Mouse (Mus musculus) urinary bladder, postnatal 0 days (tissue): ENCODE measurements around the gene Anxa9. TPM values are rescaled to one million over a fixed set of nuclear protein-coding genes. Genes with fewer than 3 reads are reported as not detected.

Source experiments
- polyA plus RNA-seq: library from polyadenylated mRNA; unstranded; fragments of >200 nt; fragmentation: Nextera tagmentation; extraction: Ambion mirVana; gene quantifications from 2 replicates; pipeline ENCODE4 v1.2.1, GENCODE M21; 2015

Gene Anxa9
- polyA plus RNA-seq: 6.6 and 9.3 TPM in 2 replicates

DNA sequence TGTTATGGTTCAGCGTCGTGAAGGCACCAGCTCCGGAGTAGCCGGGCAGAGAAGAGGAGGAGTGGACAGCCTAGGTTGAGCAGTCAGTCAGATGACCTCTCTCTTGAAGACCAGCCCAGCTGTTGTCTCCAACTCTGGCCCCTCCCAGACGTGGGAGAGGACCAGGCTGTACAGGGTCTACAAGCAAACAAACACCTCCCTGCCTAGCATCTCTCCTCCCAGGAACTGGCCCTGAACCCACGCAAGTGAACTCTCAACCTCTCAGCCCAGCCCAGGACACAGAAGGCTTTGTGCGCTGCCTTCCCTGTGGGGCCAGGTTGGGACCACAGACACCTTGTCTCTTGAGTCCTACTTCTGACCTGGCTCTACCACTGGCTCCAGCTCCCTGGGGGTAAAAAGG is at the start of gene Anxa9:
Anxa9 (minus strand) TSS at position 77 of the 400 bp plus-strand sequence.

DNA sequence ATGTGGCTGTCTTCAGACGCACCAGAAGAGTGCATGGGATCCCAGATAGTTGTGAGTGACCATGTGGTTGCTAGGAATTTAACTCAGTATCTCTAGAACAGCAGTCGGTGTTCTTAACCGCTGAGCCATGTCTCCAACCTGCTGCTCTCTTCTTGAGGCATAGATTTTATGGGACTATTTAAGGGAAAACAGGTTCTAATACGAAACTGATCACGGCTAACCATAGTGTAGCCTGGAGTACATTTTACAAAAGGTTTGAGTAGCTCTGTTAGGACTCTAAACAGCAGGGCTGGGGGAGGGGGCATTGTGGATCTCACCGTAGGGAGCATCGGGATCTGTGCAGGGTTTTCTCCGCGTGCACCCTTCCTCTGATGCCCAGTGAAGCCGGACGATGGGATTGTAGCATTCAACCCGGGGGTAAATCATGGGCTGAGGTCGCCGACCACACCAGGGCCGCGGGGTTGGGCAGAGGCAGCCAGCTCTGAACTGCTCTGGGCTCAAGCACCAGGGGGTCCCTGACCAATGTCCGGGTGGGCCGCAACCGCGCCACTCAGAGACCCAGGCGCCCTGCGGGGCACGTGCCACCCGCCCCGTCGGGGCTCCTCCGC is 7.6 kb upstream of the Anxa9 start, which contains the start of gene Cers2:
Cers2 (plus strand) TSS at position 306 of the 608 bp plus-strand sequence.

DNA sequence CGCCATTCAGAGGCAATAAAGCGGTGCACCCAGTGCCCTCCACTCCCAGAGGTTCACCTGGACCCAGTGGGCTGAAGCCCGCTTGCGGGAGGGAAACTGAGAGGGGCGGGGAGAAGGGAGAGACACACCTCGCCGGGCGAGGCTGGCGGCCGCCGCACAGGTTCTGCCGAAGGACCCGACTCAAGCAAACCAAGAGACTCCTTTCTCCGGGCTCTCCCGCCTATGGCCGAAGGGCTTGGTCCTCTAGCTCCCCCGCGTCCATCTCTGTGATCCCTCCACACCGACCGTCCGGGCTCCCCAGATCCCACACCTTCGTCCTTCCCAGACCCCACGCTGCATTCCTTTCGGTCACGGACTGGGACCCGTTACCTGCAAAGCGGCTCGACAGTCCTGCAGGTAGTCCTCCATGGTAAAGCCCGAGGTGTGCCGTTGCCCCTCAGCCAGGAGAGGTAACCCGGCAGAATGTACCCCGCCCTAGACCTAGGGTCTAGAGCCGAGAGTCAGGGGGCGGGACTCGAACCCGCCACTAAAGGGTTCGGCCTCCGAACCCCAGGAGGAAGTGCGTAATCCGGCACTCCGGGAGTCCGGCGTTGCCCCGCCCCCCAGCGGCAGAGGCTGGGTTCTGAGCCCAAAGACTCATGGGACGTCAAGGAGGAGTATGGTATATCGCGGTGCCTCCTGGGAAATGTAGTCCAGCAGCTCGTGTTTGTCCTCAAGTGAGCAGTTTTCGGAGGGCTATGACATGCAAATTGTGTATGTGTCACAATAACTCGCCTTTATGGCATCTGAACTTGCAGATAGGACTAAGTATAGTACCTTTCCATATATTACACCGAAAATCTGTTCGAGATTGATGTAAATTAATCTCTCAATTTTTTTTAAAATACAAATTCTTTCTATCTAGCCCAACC is 25.5 kb downstream of the Anxa9 start, which contains the start of the genes Mindy1 and Prune1:
Mindy1 (plus strand) TSS at position 130 of the 911 bp plus-strand sequence.
Prune1 (minus strand) TSS at position 861 of the 911 bp plus-strand sequence.

DNA sequence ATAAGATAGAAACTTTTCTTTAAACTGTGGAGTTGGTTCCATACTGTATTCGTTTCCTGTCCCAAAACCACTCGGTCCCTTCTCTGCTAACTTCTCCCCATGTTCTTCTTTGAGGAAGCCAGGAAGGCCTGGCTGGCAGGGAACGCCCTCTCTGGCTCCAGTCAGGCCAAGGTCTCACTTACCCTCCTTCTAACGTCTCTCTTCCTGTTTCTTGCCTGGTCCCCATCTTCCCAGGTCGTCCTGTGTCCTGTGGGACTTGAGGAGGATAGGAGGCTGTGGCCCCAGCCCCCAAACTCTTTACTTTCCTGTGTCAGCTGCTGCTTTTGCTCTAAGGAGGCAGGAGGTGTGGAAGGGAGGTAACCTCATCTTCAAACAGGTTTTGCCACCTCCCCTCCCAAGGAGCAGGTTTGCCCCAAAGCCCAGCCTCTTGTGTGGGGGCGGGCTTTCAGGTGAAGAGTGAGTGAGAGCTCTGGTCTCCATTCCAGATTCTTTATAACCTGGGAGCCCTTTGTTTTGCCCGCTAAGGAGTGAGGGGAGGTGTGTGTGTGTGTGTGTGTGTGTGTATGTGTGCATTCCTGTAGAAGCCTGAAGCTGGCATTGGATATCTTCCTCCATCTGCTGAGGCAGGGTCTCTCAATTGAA is 56.1 kb downstream of the Anxa9 start, which contains the start of gene Bnipl:
Bnipl (minus strand) TSS at position 411 of the 642 bp plus-strand sequence.

Other genes starting within 250 kb of the Anxa9 start
- gene Pip5k1a, start 200.2 kb downstream of the Anxa9 start, polyA plus RNA-seq: 15.7 and 18.3 TPM in 2 replicates
- 55.1 and 64.5 TPM in 2 replicates for gene Vps72, start 196.2 kb downstream of the Anxa9 start, polyA plus RNA-seq
- 0.53 and 0.96 TPM in 2 replicates for gene Tmod4, start 182.7 kb downstream of the Anxa9 start, polyA plus RNA-seq
- gene Scnm1, start 173.2 kb downstream of the Anxa9 start, polyA plus RNA-seq: 31.7 and 43.2 TPM in 2 replicates
- gene Lysmd1, start 173.1 kb downstream of the Anxa9 start, polyA plus RNA-seq: 7.1 and 8.2 TPM in 2 replicates
- 5.4 and 12.3 TPM in 2 replicates for gene Tnfaip8l2, start 164.8 kb downstream of the Anxa9 start, polyA plus RNA-seq
- gene Sema6c, start 146.7 kb downstream of the Anxa9 start, polyA plus RNA-seq: 0.99 and 1.9 TPM in 2 replicates
- 3.8 and 4.0 TPM in 2 replicates for gene Gabpb2, start 89.3 kb downstream of the Anxa9 start, polyA plus RNA-seq
- gene Cdc42se1, start 78.4 kb downstream of the Anxa9 start, polyA plus RNA-seq: 66.3 and 71.6 TPM in 2 replicates
- 4.9 and 5.8 TPM in 2 replicates for gene Mllt11, start 75.0 kb downstream of the Anxa9 start, polyA plus RNA-seq
- 0.28 and 0.31 TPM in 2 replicates for gene Gm128, start 65.6 kb downstream of the Anxa9 start, polyA plus RNA-seq
- gene Bnipl, start 56.0 kb downstream of the Anxa9 start, polyA plus RNA-seq: 5.2 and 6.8 TPM in 2 replicates
- gene Mindy1, start 25.8 kb downstream of the Anxa9 start, polyA plus RNA-seq: 42.4 and 43.8 TPM in 2 replicates
- gene Prune1, start 25.1 kb downstream of the Anxa9 start, polyA plus RNA-seq: 13.8 and 14.0 TPM in 2 replicates
- gene Cers2, start 7.6 kb upstream of the Anxa9 start, polyA plus RNA-seq: 108 and 111 TPM in 2 replicates
- 11.0 and 12.2 TPM in 2 replicates for gene Setdb1, start 50.0 kb upstream of the Anxa9 start, polyA plus RNA-seq
- not detected in 2 replicates for gene 4930558C23Rik, start 95.7 kb upstream of the Anxa9 start, polyA plus RNA-seq
- 21.4 and 25.2 TPM in 2 replicates for gene Arnt, start 127.2 kb upstream of the Anxa9 start, polyA plus RNA-seq
- gene Ctsk, start 192.1 kb upstream of the Anxa9 start, polyA plus RNA-seq: 25.5 and 34.7 TPM in 2 replicates
- gene Ctss, start 219.6 kb upstream of the Anxa9 start, polyA plus RNA-seq: 37.9 and 134 TPM in 2 replicates